Mouse (Mus musculus): ENCODE results near the gene Fyco1. TPM values are rescaled to one million over a fixed set of nuclear protein-coding genes. Genes with fewer than 3 reads are reported as not detected.
"Not testable (repeated sequence)": the region's sequence is repeated elsewhere in the genome, so short reads cannot be mapped to it uniquely, and the experiment has no call there.

Gene Fyco1
- polyA plus RNA-seq, 1 experiment from 2014 or later, result 19.7 TPM

- H3K27ac ChIP-seq (ENCODE audit: low read length), result no peak overlapping the region
- no peaks in the 10 kb centered on the region for H3K4me1 ChIP-seq (ENCODE audit: control insufficient read depth, insufficient read depth, low read length)
- H3K9ac ChIP-seq (replicated peaks; ENCODE audit: low read depth, low read length), result no peak overlapping the region
- H3K4me3 ChIP-seq (ENCODE audit: low read depth, low read length), result no peak overlapping the region
- no peaks in the 10 kb centered on the region for H3K27me3 ChIP-seq (ENCODE audit: control insufficient read depth, insufficient read depth, low read length)
- no peaks in the 10 kb centered on the region for H3K9me3 ChIP-seq (ENCODE audit: control insufficient read depth, low read depth, low read length)
- no peak for ATAC-seq (ENCODE audit: insufficient number of reproducible peaks, insufficient read depth, low FRiP score, low read depth)
- WGBS, result 56% methylated on average over 7 of the region's 7 CpGs
- H3K4me2 ChIP-seq (replicated peaks; ENCODE audit: low read depth, low read length), result no peak overlapping the region
- peaks cover 6% of the 10 kb centered on the region for H3K36me3 ChIP-seq (ENCODE audit: control insufficient read depth, insufficient read depth, low read length)
These were observed 43.1 kb downstream of the Fyco1 start for GRCm38 (mm10) chr9:123808583-123808982.

- no peak within 1 kb of the TSS for H3K27ac ChIP-seq (ENCODE audit: low read length)
- WGBS, result 88% methylated on average over 5 of the region's 5 CpGs
- H3K9ac ChIP-seq (replicated peaks; ENCODE audit: low read depth, low read length), result no peak within 1 kb of the TSS
- H3K9me3 ChIP-seq (ENCODE audit: control insufficient read depth, low read depth, low read length), result no peaks in the 10 kb centered on the region
- no peak within 1 kb of the TSS for H3K4me3 ChIP-seq (ENCODE audit: low read depth, low read length)
- no peak within 1 kb of the TSS for H3K4me2 ChIP-seq (replicated peaks; ENCODE audit: low read depth, low read length)
- no peak for ATAC-seq (ENCODE audit: insufficient number of reproducible peaks, insufficient read depth, low FRiP score, low read depth)
- H3K27me3 ChIP-seq (ENCODE audit: control insufficient read depth, insufficient read depth, low read length), result no peaks in the 10 kb centered on the region
- no peaks in the 10 kb centered on the region for H3K4me1 ChIP-seq (ENCODE audit: control insufficient read depth, insufficient read depth, low read length)
- peaks cover 6% of the 10 kb centered on the region for H3K36me3 ChIP-seq (ENCODE audit: control insufficient read depth, insufficient read depth, low read length)
These were observed 45.4 kb downstream of the Fyco1 start, which contains the start of gene Cxcr6 for GRCm38 (mm10) chr9:123806267-123806666. Cxcr6 (plus strand) TSS chr9:123806475.

GRCm38 (mm10) chr9:123805241-123805640 lies 46.5 kb downstream of the Fyco1 start:
- H3K4me3 ChIP-seq (ENCODE audit: low read depth, low read length), result no peak overlapping the region
- H3K4me1 ChIP-seq (ENCODE audit: control insufficient read depth, insufficient read depth, low read length), result no peaks in the 10 kb centered on the region
- WGBS, result 90% methylated on average over 2 of the region's 2 CpGs
- no peak overlapping the region for H3K9ac ChIP-seq (replicated peaks; ENCODE audit: low read depth, low read length)
- H3K4me2 ChIP-seq (replicated peaks; ENCODE audit: low read depth, low read length), result no peak overlapping the region
- peaks cover 5% of the 10 kb centered on the region for H3K36me3 ChIP-seq (ENCODE audit: control insufficient read depth, insufficient read depth, low read length)
- no peaks in the 10 kb centered on the region for H3K27me3 ChIP-seq (ENCODE audit: control insufficient read depth, insufficient read depth, low read length)
- no peaks in the 10 kb centered on the region for H3K9me3 ChIP-seq (ENCODE audit: control insufficient read depth, low read depth, low read length)
- H3K27ac ChIP-seq (ENCODE audit: low read length), result no peak overlapping the region
- no peak for ATAC-seq (ENCODE audit: insufficient number of reproducible peaks, insufficient read depth, low FRiP score, low read depth)

- Histone ChIP-seq H3K4me1 (ENCODE audit: control insufficient read depth, insufficient read depth, low read length) (no peaks in the 10 kb centered on the region), H3K27me3 (ENCODE audit: control insufficient read depth, insufficient read depth, low read length) (no peaks in the 10 kb centered on the region), H3K9ac (replicated peaks; ENCODE audit: low read depth, low read length) (no peak overlapping the region), H3K4me2 (replicated peaks; ENCODE audit: low read depth, low read length) (no peak overlapping the region), H3K27ac (ENCODE audit: low read length) (no peak overlapping the region), H3K9me3 (ENCODE audit: control insufficient read depth, low read depth, low read length) (no peaks in the 10 kb centered on the region), H3K36me3 (ENCODE audit: control insufficient read depth, insufficient read depth, low read length) (peaks cover 5% of the 10 kb centered on the region; the same call in 1 of the 2 replicates), H3K4me3 (ENCODE audit: low read depth, low read length) (no peak overlapping the region)
- ATAC-seq (ENCODE audit: insufficient number of reproducible peaks, insufficient read depth, low FRiP score, low read depth), result no peak
These were observed 48.8 kb downstream of the Fyco1 start for GRCm38 (mm10) chr9:123802896-123803295.

- Histone ChIP-seq H3K36me3 (ENCODE audit: control insufficient read depth, insufficient read depth, low read length) (peaks cover 5% of the 10 kb centered on the region; the same call in 1 of the 2 replicates), H3K4me3 (ENCODE audit: low read depth, low read length) (no peak overlapping the region), H3K9ac (replicated peaks; ENCODE audit: low read depth, low read length) (no peak overlapping the region), H3K27me3 (ENCODE audit: control insufficient read depth, insufficient read depth, low read length) (no peaks in the 10 kb centered on the region), H3K4me2 (replicated peaks; ENCODE audit: low read depth, low read length) (no peak overlapping the region), H3K4me1 (ENCODE audit: control insufficient read depth, insufficient read depth, low read length) (no peaks in the 10 kb centered on the region), H3K27ac (ENCODE audit: low read length) (no peak overlapping the region), H3K9me3 (ENCODE audit: control insufficient read depth, low read depth, low read length) (no peaks in the 10 kb centered on the region)
- WGBS, result 94% methylated on average over 2 of the region's 2 CpGs
- no peak for ATAC-seq (ENCODE audit: insufficient number of reproducible peaks, insufficient read depth, low FRiP score, low read depth)
These were observed 49.3 kb downstream of the Fyco1 start for GRCm38 (mm10) chr9:123802421-123802820.

GRCm38 (mm10) chr9:123801527-123801926 lies 50.2 kb downstream of the Fyco1 start:
- no peak overlapping the region for H3K9ac ChIP-seq (replicated peaks; ENCODE audit: low read depth, low read length)
- H3K36me3 ChIP-seq (ENCODE audit: control insufficient read depth, insufficient read depth, low read length), result peaks cover 5% of the 10 kb centered on the region; the same call in 1 of the 2 replicates
- no peak overlapping the region for H3K4me3 ChIP-seq (ENCODE audit: low read depth, low read length)
- H3K4me2 ChIP-seq (replicated peaks; ENCODE audit: low read depth, low read length), result no peak overlapping the region
- H3K9me3 ChIP-seq (ENCODE audit: control insufficient read depth, low read depth, low read length), result no peaks in the 10 kb centered on the region
- no peak for ATAC-seq (ENCODE audit: insufficient number of reproducible peaks, insufficient read depth, low FRiP score, low read depth)
- 95% methylated on average over 1 of the region's 1 CpGs for WGBS
- no peaks in the 10 kb centered on the region for H3K4me1 ChIP-seq (ENCODE audit: control insufficient read depth, insufficient read depth, low read length)
- H3K27me3 ChIP-seq (ENCODE audit: control insufficient read depth, insufficient read depth, low read length), result no peaks in the 10 kb centered on the region
- H3K27ac ChIP-seq (ENCODE audit: low read length), result no peak overlapping the region

- H3K9ac ChIP-seq (replicated peaks; ENCODE audit: low read depth, low read length), result no peak overlapping the region
- no peak for ATAC-seq (ENCODE audit: insufficient number of reproducible peaks, insufficient read depth, low FRiP score, low read depth)
- H3K4me2 ChIP-seq (replicated peaks; ENCODE audit: low read depth, low read length), result no peak overlapping the region
- H3K27ac ChIP-seq (ENCODE audit: low read length), result no peak overlapping the region
- no peak overlapping the region for H3K4me3 ChIP-seq (ENCODE audit: low read depth, low read length)
- no peaks in the 10 kb centered on the region for H3K4me1 ChIP-seq (ENCODE audit: control insufficient read depth, insufficient read depth, low read length)
- peaks cover 26% of the 10 kb centered on the region for H3K36me3 ChIP-seq (ENCODE audit: control insufficient read depth, insufficient read depth, low read length)
- no peaks in the 10 kb centered on the region for H3K9me3 ChIP-seq (ENCODE audit: control insufficient read depth, low read depth, low read length)
- no peaks in the 10 kb centered on the region for H3K27me3 ChIP-seq (ENCODE audit: control insufficient read depth, insufficient read depth, low read length)
- 42% methylated on average over 3 of the region's 3 CpGs for WGBS
These were observed 55.5 kb downstream of the Fyco1 start for GRCm38 (mm10) chr9:123796174-123796573.

- peaks cover 2% of the 10 kb centered on the region; the same call in 1 of the 2 replicates for H3K9me3 ChIP-seq (ENCODE audit: control insufficient read depth, low read depth, low read length)
- H3K27me3 ChIP-seq (ENCODE audit: control insufficient read depth, insufficient read depth, low read length), result no peaks in the 10 kb centered on the region
- H3K36me3 ChIP-seq (ENCODE audit: control insufficient read depth, insufficient read depth, low read length), result peaks cover 14% of the 10 kb centered on the region
- whole genome bisulfite sequencing, result 70% methylated on average over 4 of the region's 4 CpGs
- no peaks in the 10 kb centered on the region for H3K4me1 ChIP-seq (ENCODE audit: control insufficient read depth, insufficient read depth, low read length)
- H3K9ac ChIP-seq (replicated peaks; ENCODE audit: low read depth, low read length), result no peak overlapping the region
- no peak overlapping the region for H3K4me2 ChIP-seq (replicated peaks; ENCODE audit: low read depth, low read length)
- no peak for ATAC-seq (ENCODE audit: insufficient number of reproducible peaks, insufficient read depth, low FRiP score, low read depth)
- H3K4me3 ChIP-seq (ENCODE audit: low read depth, low read length), result no peak overlapping the region
- no peak overlapping the region for H3K27ac ChIP-seq (ENCODE audit: low read length)
These were observed 62.7 kb downstream of the Fyco1 start for GRCm38 (mm10) chr9:123788855-123789529.

GRCm38 (mm10) chr9:123773299-123773698 lies 78.4 kb downstream of the Fyco1 start:
- not testable (repeated sequence) for H3K27ac ChIP-seq (ENCODE audit: low read length); H3K4me3 ChIP-seq (ENCODE audit: low read depth, low read length); H3K9me3 ChIP-seq (ENCODE audit: control insufficient read depth, low read depth, low read length); H3K4me1 ChIP-seq (ENCODE audit: control insufficient read depth, insufficient read depth, low read length); H3K27me3 ChIP-seq (ENCODE audit: control insufficient read depth, insufficient read depth, low read length); H3K9ac ChIP-seq (replicated peaks; ENCODE audit: low read depth, low read length); ATAC-seq (ENCODE audit: insufficient number of reproducible peaks, insufficient read depth, low FRiP score, low read depth); H3K4me2 ChIP-seq (replicated peaks; ENCODE audit: low read depth, low read length); H3K36me3 ChIP-seq (ENCODE audit: control insufficient read depth, insufficient read depth, low read length)
- WGBS, result 40% methylated on average over 2 of the region's 2 CpGs
